ENCODE assay signal across 8 mouse cellular contexts in the genomic region with DNA sequence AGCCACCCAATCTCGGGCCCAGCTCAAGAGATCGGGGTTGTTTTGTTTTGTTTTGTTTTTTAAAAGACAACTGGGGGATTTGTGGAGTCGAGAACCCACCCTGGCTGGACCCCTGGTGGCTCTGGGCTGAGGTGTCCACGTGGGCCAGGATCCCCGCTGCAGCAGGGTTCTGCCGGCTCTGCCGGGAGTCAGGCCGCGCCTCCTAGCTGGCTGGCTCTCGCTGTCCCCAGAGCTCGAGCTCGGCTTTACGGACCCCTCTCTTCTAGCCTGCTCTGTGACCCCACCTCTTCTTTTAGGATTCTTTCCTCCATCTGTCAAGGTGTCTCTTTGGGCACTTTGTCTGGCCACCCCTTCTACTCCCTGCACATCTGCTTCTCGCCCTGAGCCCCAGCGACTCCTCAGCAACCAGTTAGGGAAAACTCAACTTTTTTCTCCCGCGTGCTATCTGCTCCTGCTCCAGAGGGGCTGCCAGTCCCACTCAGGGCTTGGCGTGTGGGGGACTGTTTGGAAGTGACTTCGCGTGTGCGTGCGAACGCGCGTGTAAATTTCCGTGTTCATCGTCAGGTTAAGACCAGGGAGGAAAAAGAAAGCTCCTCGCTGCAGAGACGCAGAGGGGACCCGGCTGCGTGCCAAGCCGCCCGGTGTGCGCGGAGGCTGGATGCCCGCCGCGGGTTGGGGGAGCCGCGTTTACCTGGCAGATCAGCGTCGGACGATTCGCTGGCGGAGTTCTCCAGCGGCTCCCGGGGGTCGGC. TPM values are rescaled to one million over a fixed set of nuclear protein-coding genes. Genes with fewer than 3 reads are reported as not detected.
DNase-seq lines count a peak whose midpoint lies in the region; ATAC-seq and TF ChIP-seq lines count a peak whose summit lies in the region.

No protein-coding gene starts in this region.

- TF ChIP-seq POLR2A in embryonic fibroblast, embryonic 13.5 days (IDR thresholded peaks at IDR 0.05; ENCODE audit: low read depth, low read length): no peak

- no peaks in the 10 kb centered on the region for H3K36me3 ChIP-seq in kidney, embryonic 14.5 days (ENCODE audit: control insufficient read depth, insufficient read depth, low read length)
- no peaks in the 10 kb centered on the region for H3K36me3 ChIP-seq in intestine, embryonic 16.5 days (ENCODE audit: control insufficient read depth, insufficient read depth, low read length)
- H3K36me3 ChIP-seq in neural tube, embryonic 13.5 days: no peaks in the 10 kb centered on the region

- H3K4me2 ChIP-seq in kidney, embryonic 14.5 days (replicated peaks; ENCODE audit: low read depth, low read length): peak overlapping the region; percentile 49
- peak overlapping the region; percentile 65 for H3K4me2 ChIP-seq in intestine, embryonic 16.5 days (ENCODE audit: low read depth, low read length)
- peak overlapping the region; percentile 18 for H3K4me2 ChIP-seq in neural tube, embryonic 13.5 days

- ATAC-seq in kidney, embryonic 14.5 days (ENCODE audit: low FRiP score, low TSS enrichment): no peak
- peak; percentile 2; the same call in 1 of the 2 replicates for ATAC-seq in intestine, embryonic 16.5 days
- no peak for ATAC-seq in neural tube, embryonic 13.5 days (ENCODE audit: low read depth)

- TF ChIP-seq CTCF in embryonic fibroblast, embryonic 13.5 days (IDR thresholded peaks at IDR 0.05; ENCODE audit: borderline replicate concordance, insufficient read depth, low read length): no peak

- no peak overlapping the region for H3K27ac ChIP-seq in kidney, embryonic 14.5 days (ENCODE audit: low read depth, low read length)
- no peak overlapping the region for H3K27ac ChIP-seq in embryonic fibroblast, embryonic 13.5 days (ENCODE audit: insufficient read depth, low read length)
- H3K27ac ChIP-seq in intestine, embryonic 16.5 days (ENCODE audit: low read length): peak overlapping the region; percentile 54
- no peak overlapping the region for H3K27ac ChIP-seq in neural tube, embryonic 13.5 days (replicated peaks)

- peak overlapping the region; percentile 45 for H3K9ac ChIP-seq in kidney, embryonic 14.5 days (ENCODE audit: low read depth, low read length)
- peak overlapping the region; percentile 82 for H3K9ac ChIP-seq in intestine, embryonic 16.5 days (ENCODE audit: low read depth, low read length)
- no peak overlapping the region for H3K9ac ChIP-seq in neural tube, embryonic 13.5 days

- peak overlapping the region; percentile 35 for H3K4me3 ChIP-seq in kidney, embryonic 14.5 days (ENCODE audit: low read length)
- peak overlapping the region; percentile 25 for H3K4me3 ChIP-seq in embryonic fibroblast, embryonic 13.5 days (ENCODE audit: insufficient read depth, low read length)
- peak overlapping the region; percentile 61 for H3K4me3 ChIP-seq in intestine, embryonic 16.5 days (ENCODE audit: low read length)
- H3K4me3 ChIP-seq in neural tube, embryonic 13.5 days: peak overlapping the region; percentile 2

- peaks cover 89% of the 10 kb centered on the region for H3K27me3 ChIP-seq in kidney, embryonic 14.5 days (ENCODE audit: control insufficient read depth, insufficient read depth, low read length)
- H3K27me3 ChIP-seq in intestine, embryonic 16.5 days (replicated peaks; ENCODE audit: control insufficient read depth, insufficient read depth, low read length): peaks cover 60% of the 10 kb centered on the region
- peaks cover 95% of the 10 kb centered on the region for H3K27me3 ChIP-seq in neural tube, embryonic 13.5 days

- peaks cover 12% of the 10 kb centered on the region for H3K4me1 ChIP-seq in kidney, embryonic 14.5 days (ENCODE audit: control insufficient read depth, insufficient read depth, low read length)
- no peaks in the 10 kb centered on the region for H3K4me1 ChIP-seq in embryonic fibroblast, embryonic 13.5 days (ENCODE audit: control insufficient read depth, insufficient read depth, low read length)
- H3K4me1 ChIP-seq in intestine, embryonic 16.5 days (ENCODE audit: control insufficient read depth, insufficient read depth, low read length): 0 out of 2 replicates have a peak, but pooled peaks cover 6% of the 10 kb centered on the region
- H3K4me1 ChIP-seq in neural tube, embryonic 13.5 days (replicated peaks): peaks cover 24% of the 10 kb centered on the region

- no peaks in the 10 kb centered on the region for H3K9me3 ChIP-seq in kidney, embryonic 14.5 days (ENCODE audit: control insufficient read depth, low read length)
- no peaks in the 10 kb centered on the region for H3K9me3 ChIP-seq in intestine, embryonic 16.5 days (ENCODE audit: control insufficient read depth, low read length)
- no peaks in the 10 kb centered on the region for H3K9me3 ChIP-seq in neural tube, embryonic 13.5 days

- no peak for DNase-seq in kidney, adult 11 months
- no peak for DNase-seq in ovary, postnatal 14 days (ENCODE audit: low spot score)
- DNase-seq in urinary bladder, postnatal 10 days (ENCODE audit: low spot score): no peak
- no peak for DNase-seq in natural killer cell, adult 2 months (ENCODE audit: low spot score in 2 of 2)

- 1% methylated on average over 47 of the region's 48 CpGs for WGBS in kidney, embryonic 14.5 days
- WGBS in intestine, embryonic 16.5 days: under 1% methylated on average over 47 of the region's 48 CpGs
- WGBS in neural tube, embryonic 13.5 days: under 1% methylated on average over 48 of the region's 48 CpGs

RNA-seq across cellular contexts. Expression of gene Pitx1, which starts 5.7 kb away (rescaled TPM):
- 0.37 and 0.42 TPM in 2 replicates for polyA plus RNA-seq in kidney, embryonic 14.5 days (2014; fragmentation: Nextera tagmentation; extraction: Ambion mirVana)
- polyA plus RNA-seq in embryonic fibroblast, embryonic 13.5 days (2011; ENCODE audit: insufficient read length, low read depth, missing spikeins): 1.5 and 7.3 TPM in 2 replicates
- polyA plus RNA-seq in intestine, embryonic 16.5 days (2015; fragmentation: Nextera tagmentation; extraction: Ambion mirVana): 9.0 and 9.1 TPM in 2 replicates
- polyA plus RNA-seq in neural tube, embryonic 13.5 days (2015; fragmentation: Nextera tagmentation; extraction: Ambion mirVana): 0.58 TPM in 1 of 2 replicates, not detected in the other

RNA-seq across cellular contexts. Expression of gene Catsper3, which starts 45.9 kb away (rescaled TPM):
- 0.32 TPM in 1 of 2 replicates, not detected in the other for polyA plus RNA-seq in kidney, embryonic 14.5 days (2014; fragmentation: Nextera tagmentation; extraction: Ambion mirVana)
- polyA plus RNA-seq in embryonic fibroblast, embryonic 13.5 days (2011; ENCODE audit: insufficient read length, low read depth, missing spikeins): not detected in 2 replicates
- 0.13 TPM in 1 of 2 replicates, not detected in the other for polyA plus RNA-seq in intestine, embryonic 16.5 days (2015; fragmentation: Nextera tagmentation; extraction: Ambion mirVana)
- not detected in 2 replicates for polyA plus RNA-seq in neural tube, embryonic 13.5 days (2015; fragmentation: Nextera tagmentation; extraction: Ambion mirVana)

Comparison
In these comparisons a context has a peak if more than half of its experiments do, and no peak if none do; other contexts are left out.
1. H3K4me3 ChIP-seq: peak in every context shown above with its lines; median percentile 61 in intestine, embryonic 16.5 days; 35 in kidney, embryonic 14.5 days; 25 in embryonic fibroblast, embryonic 13.5 days; 2 in neural tube, embryonic 13.5 days.